Mouse (Mus musculus): ENCODE results near the gene 2310057N15Rik. TPM values are rescaled to one million over a fixed set of nuclear protein-coding genes. Genes with fewer than 3 reads are reported as not detected.

Gene 2310057N15Rik
- polyA plus RNA-seq, 1 experiment from 2014 or later: not detected

Other genes with a start within 250 kb of the 2310057N15Rik start
- gene Cldn8, start 211.0 kb downstream of the 2310057N15Rik start, polyA plus RNA-seq (2015; fragmentation: Nextera tagmentation; extraction: Ambion mirVana): 0.06 TPM in 1 of 2 replicates, not detected in the other
- not detected in 2 replicates for gene Krtap24-1, start 161.9 kb downstream of the 2310057N15Rik start, polyA plus RNA-seq (2015; fragmentation: Nextera tagmentation; extraction: Ambion mirVana)
- not detected in 2 replicates for gene 2310079G19Rik, start 146.5 kb downstream of the 2310057N15Rik start, polyA plus RNA-seq (2015; fragmentation: Nextera tagmentation; extraction: Ambion mirVana)
- gene Krtap26-1, start 126.4 kb downstream of the 2310057N15Rik start, polyA plus RNA-seq (2015; fragmentation: Nextera tagmentation; extraction: Ambion mirVana): not detected in 2 replicates
- gene Krtap27-1, start 102.5 kb downstream of the 2310057N15Rik start, polyA plus RNA-seq (2015; fragmentation: Nextera tagmentation; extraction: Ambion mirVana): not detected in 2 replicates
- gene 2310061N02Rik, start 66.2 kb downstream of the 2310057N15Rik start, polyA plus RNA-seq (2015; fragmentation: Nextera tagmentation; extraction: Ambion mirVana): not detected in 2 replicates
- not detected in 2 replicates for gene Krtap13-1, start 45.3 kb downstream of the 2310057N15Rik start, polyA plus RNA-seq (2015; fragmentation: Nextera tagmentation; extraction: Ambion mirVana)
- not detected in 2 replicates for gene Krtap13, start 22.6 kb downstream of the 2310057N15Rik start, polyA plus RNA-seq (2015; fragmentation: Nextera tagmentation; extraction: Ambion mirVana)
- gene 2310034C09Rik, start 15.4 kb downstream of the 2310057N15Rik start, polyA plus RNA-seq (2015; fragmentation: Nextera tagmentation; extraction: Ambion mirVana): not detected in 2 replicates
- not detected in 2 replicates for gene Gm5965, start 3.7 kb upstream of the 2310057N15Rik start, polyA plus RNA-seq (2015; fragmentation: Nextera tagmentation; extraction: Ambion mirVana)
- not detected in 2 replicates for gene Gm20741, start 38.0 kb upstream of the 2310057N15Rik start, polyA plus RNA-seq (2015; fragmentation: Nextera tagmentation; extraction: Ambion mirVana)
- not detected in 2 replicates for gene Krtap15, start 46.0 kb upstream of the 2310057N15Rik start, polyA plus RNA-seq (2015; fragmentation: Nextera tagmentation; extraction: Ambion mirVana)
- gene Krtap14, start 51.9 kb upstream of the 2310057N15Rik start, polyA plus RNA-seq (2015; fragmentation: Nextera tagmentation; extraction: Ambion mirVana): not detected in 2 replicates
- not detected in 2 replicates for gene Krtap19-1, start 95.2 kb upstream of the 2310057N15Rik start, polyA plus RNA-seq (2015; fragmentation: Nextera tagmentation; extraction: Ambion mirVana)
- gene Krtap19-2, start 100.1 kb upstream of the 2310057N15Rik start, polyA plus RNA-seq (2015; fragmentation: Nextera tagmentation; extraction: Ambion mirVana): not detected in 2 replicates
- not detected in 2 replicates for gene Krtap19-3, start 103.8 kb upstream of the 2310057N15Rik start, polyA plus RNA-seq (2015; fragmentation: Nextera tagmentation; extraction: Ambion mirVana)
- not detected in 2 replicates for gene Krtap19-4, start 110.9 kb upstream of the 2310057N15Rik start, polyA plus RNA-seq (2015; fragmentation: Nextera tagmentation; extraction: Ambion mirVana)
- not detected in 2 replicates for gene Krtap19-5, start 122.3 kb upstream of the 2310057N15Rik start, polyA plus RNA-seq (2015; fragmentation: Nextera tagmentation; extraction: Ambion mirVana)
- gene Krtap19-9b, start 158.1 kb upstream of the 2310057N15Rik start, polyA plus RNA-seq (2015; fragmentation: Nextera tagmentation; extraction: Ambion mirVana): not detected in 2 replicates
- gene Krtap16-3, start 188.7 kb upstream of the 2310057N15Rik start, polyA plus RNA-seq (2015; fragmentation: Nextera tagmentation; extraction: Ambion mirVana): not detected in 2 replicates
- gene Krtap22-2, start 236.6 kb upstream of the 2310057N15Rik start, polyA plus RNA-seq (2015; fragmentation: Nextera tagmentation; extraction: Ambion mirVana): not detected in 2 replicates
- not detected in 2 replicates for gene Gm10229, start 241.1 kb upstream of the 2310057N15Rik start, polyA plus RNA-seq (2015; fragmentation: Nextera tagmentation; extraction: Ambion mirVana)